Mouse (Mus musculus) liver, embryonic 14.5 days (tissue): ENCODE measurements at regions not wholly inside any gene's neighbourhood (a gene's known extent, or its start where the extent isn't known, plus 50 kb on each side); places are given as distances from the start of the nearest gene placed in this dataset.
"Not testable (repeated sequence)": the region's sequence is repeated elsewhere in the genome, so short reads cannot be mapped to it uniquely, and the experiment has no call there.

ENCODE experiments used
- ATAC-seq: fragments of 200-750 bp; cut with Nextera tagmentation; 2 replicates; pipeline ENCODE4 v1.8.0; 2017; ENCODE audit warnings: moderate number of reproducible peaks, mild to moderate bottlenecking, moderate library complexity; ENCODE audit not compliant: insufficient read depth
- DNase-seq, 3 experiments: peaks; one replicate each; pipeline ENCODE4 v3.0.0-alpha.2; 2012 to 2013; ENCODE audit warnings: low read depth in 3 of 3, low spot score in 3 of 3
- H3K27ac ChIP-seq: fragments of 300-500 bp; sonication (generic); 2 replicates; pipeline ENCODE4 v1.5.1; 2014; ENCODE audit warnings: moderate library complexity, mild to moderate bottlenecking, control low read depth, inconsistent platforms
- H3K27me3 ChIP-seq: fragments of 300-500 bp; sonication (generic); 2 replicates; pipeline ENCODE4 v1.6.1; 2014; ENCODE audit warnings: mild to moderate bottlenecking, low read length, moderate library complexity; ENCODE audit not compliant: control insufficient read depth, insufficient read depth
- H3K36me3 ChIP-seq: fragments of 300-500 bp; sonication (generic); replicated peaks from 2 replicates; pipeline ENCODE4 v1.6.1; 2014; ENCODE audit warnings: low read depth; ENCODE audit not compliant: control insufficient read depth, insufficient read depth
- H3K4me1 ChIP-seq, 2 experiments: fragments of 200-500 bp in 1 of 2; fragments of 300-500 bp in 1 of 2; sonication (generic) in 1 of 2; replicated peaks; 2 replicates each; pipeline ENCODE4 v1.6.1; 2012 to 2014; ENCODE audit warnings: antibody characterized with exemption in 1 of 2, inconsistent platforms in 1 of 2, low read length in 1 of 2; ENCODE audit not compliant: control insufficient read depth in 2 of 2, insufficient read depth in 2 of 2
- H3K4me2 ChIP-seq: fragments of 300-500 bp; sonication (generic); 2 replicates; pipeline ENCODE4 v1.6.1; 2014; ENCODE audit warnings: low read depth, mild to moderate bottlenecking, control low read depth, moderate library complexity
- H3K4me3 ChIP-seq, 2 experiments: fragments of 200-500 bp in 1 of 2; fragments of 300-500 bp in 1 of 2; sonication (generic) in 1 of 2; 2 replicates each; pipeline ENCODE4 v1.5.1; 2012 to 2014; ENCODE audit warnings: low read depth in 2 of 2, low read length in 2 of 2, mild to moderate bottlenecking in 2 of 2, control low read depth in 1 of 2, inconsistent platforms in 1 of 2, moderate library complexity in 1 of 2; ENCODE audit not compliant: insufficient read depth in 1 of 2
- H3K9ac ChIP-seq: fragments of 300-500 bp; sonication (generic); replicated peaks from 2 replicates; pipeline ENCODE4 v1.6.1; 2014; ENCODE audit warnings: mild to moderate bottlenecking, control low read depth, moderate library complexity
- H3K9me3 ChIP-seq: fragments of 300-500 bp; sonication (generic); 2 replicates; pipeline ENCODE4 v1.6.1; 2016; ENCODE audit warnings: low read length, mixed read lengths; ENCODE audit not compliant: control insufficient read depth
- CTCF ChIP-seq: IDR thresholded peaks from 2 replicates; pipeline ENCODE4 v1.5.1; 2016; ENCODE audit warnings: antibody characterized with exemption, low read depth, control low read depth
- EP300 ChIP-seq: IDR thresholded peaks from 2 replicates; pipeline ENCODE4 v1.6.1; 2016; ENCODE audit warnings: antibody characterized with exemption, low read depth
- WGBS: fragments of 180-500 bp; shearing (Covaris S2); extraction: QIAGEN DNeasy Blood & Tissue Kit; methylation state at CpG from one replicate; pipeline ENCODE4 v1.1.7; 2014; ENCODE audit not compliant: insufficient replicate concordance; 5-methylcytosine and 5-hydroxymethylcytosine counted together

- DNase-seq (peak in 2 of 3 experiments; percentile 6), ATAC-seq (no peak)
- no peaks in the 10 kb centered on the region for H3K9me3 ChIP-seq
- H3K27me3 ChIP-seq = no peaks in the 10 kb centered on the region
- peak; percentile 84 for TF ChIP-seq CTCF
- TF ChIP-seq EP300 = no peak
- no peak overlapping the region for H3K27ac ChIP-seq
- WGBS = 34% methylated on average over 9 of the region's 9 CpGs
- no peak overlapping the region for H3K4me3 ChIP-seq
- no peak overlapping the region for H3K9ac ChIP-seq
- H3K4me2 ChIP-seq = no peak overlapping the region
- H3K36me3 ChIP-seq = no peaks in the 10 kb centered on the region
- H3K4me1 ChIP-seq = no peaks in the 10 kb centered on the region
These were observed 145.9 kb upstream of the Rhobtb1 start for GRCm38 (mm10) chr10:69005199-69005872.

GRCm38 (mm10) chr10:69008679-69009078 lies 142.6 kb upstream of the Rhobtb1 start:
- H3K4me1 ChIP-seq = not testable (repeated sequence)

GRCm38 (mm10) chr10:69020811-69021743 lies 130.2 kb upstream of the Rhobtb1 start:
- WGBS = 68% methylated on average over 30 of the region's 30 CpGs
- H3K27ac ChIP-seq = no peak overlapping the region
- H3K36me3 ChIP-seq = no peaks in the 10 kb centered on the region
- H3K4me1 ChIP-seq = no peaks in the 10 kb centered on the region
- H3K27me3 ChIP-seq = no peaks in the 10 kb centered on the region
- no peak overlapping the region for H3K4me3 ChIP-seq
- DNase-seq = no peak
- no peak overlapping the region for H3K9ac ChIP-seq
- no peak for ATAC-seq
- H3K4me2 ChIP-seq = no peak overlapping the region
- no peak for TF ChIP-seq EP300
- no peak for TF ChIP-seq CTCF
- H3K9me3 ChIP-seq = no peaks in the 10 kb centered on the region

More at GRCm38 (mm10) chr10:69008679-69009078, 142.6 kb upstream of the Rhobtb1 start:
- H3K4me2 ChIP-seq, H3K27ac ChIP-seq, ATAC-seq, H3K9me3 ChIP-seq, H3K4me3 ChIP-seq, DNase-seq, H3K36me3 ChIP-seq, H3K9ac ChIP-seq, H3K27me3 ChIP-seq: not testable (repeated sequence)
- 64% methylated on average over 8 of the region's 8 CpGs for WGBS

- ATAC-seq = no peak
- WGBS = 43% methylated on average over 9 of the region's 9 CpGs
- Histone ChIP-seq H3K4me1 (no peaks in the 10 kb centered on the region), H3K27me3 (no peaks in the 10 kb centered on the region), H3K9me3 (no peaks in the 10 kb centered on the region), H3K9ac (no peak overlapping the region), H3K36me3 (no peaks in the 10 kb centered on the region), H3K4me3 (no peak overlapping the region), H3K27ac (no peak overlapping the region), H3K4me2 (no peak overlapping the region)
- DNase-seq = no peak
- TF ChIP-seq CTCF (no peak), EP300 (no peak)
These were observed 117.8 kb upstream of the Rhobtb1 start for GRCm38 (mm10) chr10:69033410-69033809.

- Histone ChIP-seq H3K4me3 (no peak overlapping the region), H3K36me3 (no peaks in the 10 kb centered on the region), H3K4me2 (no peak overlapping the region), H3K9me3 (no peaks in the 10 kb centered on the region), H3K4me1 (no peaks in the 10 kb centered on the region), H3K9ac (no peak overlapping the region), H3K27me3 (no peaks in the 10 kb centered on the region), H3K27ac (no peak overlapping the region)
- no peak for TF ChIP-seq CTCF
- no peak for TF ChIP-seq EP300
- DNase-seq (no peak), ATAC-seq (no peak)
- WGBS = 36% methylated on average over 2 of the region's 2 CpGs
These were observed 116.7 kb upstream of the Rhobtb1 start for GRCm38 (mm10) chr10:69034390-69035120.

- not testable (repeated sequence) for H3K36me3 ChIP-seq, H3K27ac ChIP-seq, H3K4me2 ChIP-seq, H3K27me3 ChIP-seq, H3K9me3 ChIP-seq, H3K9ac ChIP-seq, DNase-seq, ATAC-seq, H3K4me1 ChIP-seq, H3K4me3 ChIP-seq
- 60% methylated on average over 4 of the region's 4 CpGs for WGBS
These were observed 115.7 kb upstream of the Rhobtb1 start for GRCm38 (mm10) chr10:69035536-69035935.
